Mouse (Mus musculus): Measurements from ENCODE around the gene Olfr495. TPM values are rescaled to one million over a fixed set of nuclear protein-coding genes. Genes with fewer than 3 reads are reported as not detected.

Gene Olfr495
- not detected in 2 replicates for polyA plus RNA-seq (2014; fragmentation: Nextera tagmentation; extraction: Ambion mirVana)

DNA sequence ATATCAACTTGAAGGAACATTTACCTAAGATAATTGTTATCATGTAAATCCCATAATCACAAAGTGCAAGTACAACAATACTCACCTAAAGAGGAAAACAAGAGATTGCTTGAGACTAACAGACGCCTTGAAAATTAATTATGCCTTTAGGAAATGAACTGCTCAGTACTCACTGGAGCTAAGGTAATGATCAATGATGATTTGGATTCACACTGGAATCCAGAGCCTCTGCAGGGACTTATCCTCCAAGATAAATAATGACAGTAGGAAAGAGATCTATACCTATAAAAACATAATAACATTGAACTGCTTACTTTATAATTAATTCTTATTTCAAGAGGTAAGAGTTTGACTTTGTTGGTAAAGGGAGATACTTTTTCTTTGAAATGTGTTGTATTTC lies at the start of gene Olfr495:
Olfr495 (plus strand) TSS at position 301 of the 400 bp plus-strand sequence.
- no peak for DNase-seq (ENCODE audit: low spot score)
- Histone ChIP-seq H3K4me2 (ENCODE audit: low read length) (no peak within 1 kb of the TSS), H3K27ac (ENCODE audit: low read depth, low read length) (no peak within 1 kb of the TSS), H3K4me3 (ENCODE audit: low read depth, low read length) (no peak within 1 kb of the TSS), H3K4me1 (ENCODE audit: control insufficient read depth, insufficient read depth, low read length) (no peaks in the 10 kb centered on the region), H3K9me3 (replicated peaks; ENCODE audit: control insufficient read depth, low read length) (no peaks in the 10 kb centered on the region), H3K36me3 (ENCODE audit: control insufficient read depth, insufficient read depth, low read length) (no peaks in the 10 kb centered on the region), H3K27me3 (replicated peaks; ENCODE audit: control insufficient read depth, insufficient read depth, low read length) (no peaks in the 10 kb centered on the region), H3K9ac (ENCODE audit: low read length) (no peak within 1 kb of the TSS)
- no peak for ATAC-seq
- WGBS: 66% methylated on average over 1 of the region's 1 CpGs

DNA sequence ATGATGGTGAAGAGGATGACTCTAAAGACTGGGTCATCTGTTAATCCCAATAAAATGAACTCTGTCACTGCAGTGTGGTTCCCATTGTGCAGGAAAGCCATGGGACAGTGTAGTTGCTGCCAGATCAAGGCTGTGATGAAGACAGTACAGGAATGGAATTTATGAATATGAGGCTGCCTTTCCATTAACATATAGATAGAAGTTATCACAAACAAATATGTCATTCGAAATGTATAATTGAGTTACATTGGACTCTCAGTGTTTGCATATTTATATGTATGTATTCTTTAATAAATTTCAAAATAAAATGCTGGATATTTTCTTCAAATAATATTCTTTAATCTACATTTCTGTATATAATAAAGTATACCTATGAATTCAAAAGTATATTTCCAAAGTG lies 46.1 kb upstream of the Olfr495 start, which contains the start of gene Olfr493:
Olfr493 (minus strand) TSS at position 101 of the 400 bp plus-strand sequence.
- 71% methylated on average over 1 of the region's 1 CpGs for WGBS
- ATAC-seq (no peak), DNase-seq (ENCODE audit: low spot score) (no peak)
- Histone ChIP-seq H3K9ac (ENCODE audit: low read length) (no peak within 1 kb of the TSS), H3K27ac (ENCODE audit: low read depth, low read length) (no peak within 1 kb of the TSS), H3K4me1 (ENCODE audit: control insufficient read depth, insufficient read depth, low read length) (no peaks in the 10 kb centered on the region), H3K27me3 (replicated peaks; ENCODE audit: control insufficient read depth, insufficient read depth, low read length) (no peaks in the 10 kb centered on the region), H3K4me3 (ENCODE audit: low read depth, low read length) (no peak within 1 kb of the TSS), H3K9me3 (replicated peaks; ENCODE audit: control insufficient read depth, low read length) (no peaks in the 10 kb centered on the region), H3K4me2 (ENCODE audit: low read length) (no peak within 1 kb of the TSS), H3K36me3 (ENCODE audit: control insufficient read depth, insufficient read depth, low read length) (no peaks in the 10 kb centered on the region)

DNA sequence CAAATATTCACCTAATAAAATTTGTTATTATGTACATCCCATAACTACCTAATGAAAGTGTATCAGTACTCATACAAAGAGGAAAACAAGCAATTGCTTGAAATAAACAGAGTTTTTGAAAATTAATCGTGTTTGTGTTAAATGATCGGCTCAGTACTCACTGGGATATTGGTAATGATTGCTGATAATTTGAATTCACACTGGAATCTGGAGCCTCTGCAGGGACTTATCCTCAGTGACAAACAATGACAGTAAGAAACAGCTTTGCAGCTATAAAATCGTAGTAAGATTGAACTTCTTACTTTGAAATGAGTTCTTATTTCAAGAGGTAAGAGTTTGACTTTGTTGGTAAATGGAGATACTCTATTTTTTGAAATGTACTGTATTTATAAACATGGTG lies 27.9 kb upstream of the Olfr495 start, which contains the start of gene Olfr494:
Olfr494 (plus strand) TSS at position 301 of the 400 bp plus-strand sequence.
- 82% methylated on average over 3 of the region's 3 CpGs for WGBS

DNA sequence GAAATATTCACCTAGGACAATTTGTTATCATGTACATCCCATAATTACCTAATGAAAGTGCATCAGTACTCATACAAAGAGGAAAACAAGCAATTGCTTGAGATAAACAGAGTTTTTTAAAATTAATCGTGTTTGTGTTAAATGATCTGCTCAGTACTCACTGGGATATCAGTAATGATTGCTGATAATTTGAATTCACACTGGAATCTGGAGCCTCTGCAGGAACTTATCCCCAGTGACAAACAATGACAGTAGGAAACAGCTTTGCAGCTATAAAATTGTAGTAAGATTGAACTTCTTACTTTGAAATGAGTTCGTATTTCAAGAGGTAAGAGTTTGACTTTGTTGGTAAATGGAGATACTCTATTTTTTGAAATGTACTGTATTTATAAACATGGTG lies 27.2 kb downstream of the Olfr495 start, which contains the start of gene Olfr497:
Olfr497 (plus strand) TSS at position 301 of the 400 bp plus-strand sequence.
- H3K4me2 ChIP-seq (ENCODE audit: low read length): no peak within 1 kb of the TSS
- H3K4me3 ChIP-seq (ENCODE audit: low read depth, low read length): no peak within 1 kb of the TSS
- no peaks in the 10 kb centered on the region for H3K27me3 ChIP-seq (replicated peaks; ENCODE audit: control insufficient read depth, insufficient read depth, low read length)
- no peaks in the 10 kb centered on the region for H3K4me1 ChIP-seq (ENCODE audit: control insufficient read depth, insufficient read depth, low read length)
- H3K9me3 ChIP-seq (replicated peaks; ENCODE audit: control insufficient read depth, low read length): no peaks in the 10 kb centered on the region
- H3K36me3 ChIP-seq (ENCODE audit: control insufficient read depth, insufficient read depth, low read length): no peaks in the 10 kb centered on the region
- H3K27ac ChIP-seq (ENCODE audit: low read depth, low read length): no peak within 1 kb of the TSS
- DNase-seq (ENCODE audit: low spot score): no peak
- no peak for ATAC-seq
- 80% methylated on average over 2 of the region's 2 CpGs for WGBS
- no peak within 1 kb of the TSS for H3K9ac ChIP-seq (ENCODE audit: low read length)

More for the DNA sequence above, 27.9 kb upstream of the Olfr495 start, which contains the start of gene Olfr494:
- Histone ChIP-seq H3K4me3 (ENCODE audit: low read depth, low read length) (no peak within 1 kb of the TSS), H3K4me2 (ENCODE audit: low read length) (no peak within 1 kb of the TSS), H3K9ac (ENCODE audit: low read length) (no peak within 1 kb of the TSS), H3K4me1 (ENCODE audit: control insufficient read depth, insufficient read depth, low read length) (no peaks in the 10 kb centered on the region), H3K27me3 (replicated peaks; ENCODE audit: control insufficient read depth, insufficient read depth, low read length) (no peaks in the 10 kb centered on the region), H3K36me3 (ENCODE audit: control insufficient read depth, insufficient read depth, low read length) (no peaks in the 10 kb centered on the region), H3K27ac (ENCODE audit: low read depth, low read length) (no peak within 1 kb of the TSS), H3K9me3 (replicated peaks; ENCODE audit: control insufficient read depth, low read length) (no peaks in the 10 kb centered on the region)
- DNase-seq (ENCODE audit: low spot score) (no peak), ATAC-seq (no peak)

Other genes starting within 250 kb of the Olfr495 start
- not detected in 2 replicates for gene Olfr485, start 233.3 kb upstream of the Olfr495 start, polyA plus RNA-seq (2014; fragmentation: Nextera tagmentation; extraction: Ambion mirVana)
- gene Olfr486, start 220.4 kb upstream of the Olfr495 start, polyA plus RNA-seq (2014; fragmentation: Nextera tagmentation; extraction: Ambion mirVana): not detected in 2 replicates
- not detected in 2 replicates for gene Olfr487, start 178.5 kb upstream of the Olfr495 start, polyA plus RNA-seq (2014; fragmentation: Nextera tagmentation; extraction: Ambion mirVana)
- gene Olfr488, start 134.8 kb upstream of the Olfr495 start, polyA plus RNA-seq (2014; fragmentation: Nextera tagmentation; extraction: Ambion mirVana): not detected in 2 replicates
- gene Olfr490, start 104.2 kb upstream of the Olfr495 start, polyA plus RNA-seq (2014; fragmentation: Nextera tagmentation; extraction: Ambion mirVana): not detected in 2 replicates
- gene Olfr491, start 79.7 kb upstream of the Olfr495 start, polyA plus RNA-seq (2014; fragmentation: Nextera tagmentation; extraction: Ambion mirVana): not detected in 2 replicates
- not detected in 2 replicates for gene Olfr492, start 69.5 kb upstream of the Olfr495 start, polyA plus RNA-seq (2014; fragmentation: Nextera tagmentation; extraction: Ambion mirVana)
- not detected in 2 replicates for gene Olfr493, start 46.2 kb upstream of the Olfr495 start, polyA plus RNA-seq (2014; fragmentation: Nextera tagmentation; extraction: Ambion mirVana)
- gene Olfr494, start 27.8 kb upstream of the Olfr495 start, polyA plus RNA-seq (2014; fragmentation: Nextera tagmentation; extraction: Ambion mirVana): not detected in 2 replicates
- not detected in 2 replicates for gene Olfr497, start 27.3 kb downstream of the Olfr495 start, polyA plus RNA-seq (2014; fragmentation: Nextera tagmentation; extraction: Ambion mirVana)
- not detected in 2 replicates for gene Olfr498, start 72.2 kb downstream of the Olfr495 start, polyA plus RNA-seq (2014; fragmentation: Nextera tagmentation; extraction: Ambion mirVana)
- gene Olfr502, start 131.9 kb downstream of the Olfr495 start, polyA plus RNA-seq (2014; fragmentation: Nextera tagmentation; extraction: Ambion mirVana): not detected in 2 replicates
- not detected in 2 replicates for gene Olfr503, start 151.4 kb downstream of the Olfr495 start, polyA plus RNA-seq (2014; fragmentation: Nextera tagmentation; extraction: Ambion mirVana)
- gene Olfr504, start 172.6 kb downstream of the Olfr495 start, polyA plus RNA-seq (2014; fragmentation: Nextera tagmentation; extraction: Ambion mirVana): not detected in 2 replicates
- gene Olfr506, start 217.6 kb downstream of the Olfr495 start, polyA plus RNA-seq (2014; fragmentation: Nextera tagmentation; extraction: Ambion mirVana): not detected in 2 replicates
- not detected in 2 replicates for gene Olfr507, start 228.6 kb downstream of the Olfr495 start, polyA plus RNA-seq (2014; fragmentation: Nextera tagmentation; extraction: Ambion mirVana)
- gene Olfr508, start 236.8 kb downstream of the Olfr495 start, polyA plus RNA-seq (2014; fragmentation: Nextera tagmentation; extraction: Ambion mirVana): not detected in 2 replicates

All from forebrain, embryonic 14.5 days (tissue).